Mouse (Mus musculus) intestine, embryonic 14.5 days (tissue): Measurements from ENCODE around the gene Olfr523. TPM values are rescaled to one million over a fixed set of nuclear protein-coding genes. Genes with fewer than 3 reads are reported as not detected.
A peak's percentile ranks its signal among the peaks of the same experiment; 100 is the strongest.

Experiments used
- ATAC-seq: fragments of 200-750 bp; cut with Nextera tagmentation; replicated peaks from 2 replicates; pipeline ENCODE4 v1.8.0; 2017; ENCODE audit warnings: low read depth, moderate number of reproducible peaks, moderate TSS enrichment, moderate library complexity; ENCODE audit not compliant: low FRiP score, low TSS enrichment
- DNase-seq: peaks from one replicate; pipeline ENCODE4 v3.0.0-alpha.2; 2018; ENCODE audit warnings: low spot score
- H3K27ac ChIP-seq: fragments of 300-500 bp; sonication (generic); 2 replicates; pipeline ENCODE4 v1.5.1; 2014; ENCODE audit warnings: low read depth, mild to moderate bottlenecking, control low read depth
- H3K27me3 ChIP-seq: fragments of 300-500 bp; sonication (generic); replicated peaks from 2 replicates; pipeline ENCODE4 v1.6.1; 2014; ENCODE audit warnings: low read length, control low read depth; ENCODE audit not compliant: control insufficient read depth, insufficient read depth
- H3K36me3 ChIP-seq: fragments of 300-500 bp; sonication (generic); 2 replicates; pipeline ENCODE4 v1.6.1; 2014; ENCODE audit warnings: low read length, control low read depth; ENCODE audit not compliant: control insufficient read depth, insufficient read depth
- H3K4me1 ChIP-seq: fragments of 300-500 bp; sonication (generic); replicated peaks from 2 replicates; pipeline ENCODE4 v1.6.1; 2014; ENCODE audit warnings: low read length, control low read depth, mixed read lengths; ENCODE audit not compliant: control insufficient read depth, insufficient read depth
- H3K4me2 ChIP-seq: fragments of 300-500 bp; sonication (generic); 2 replicates; pipeline ENCODE4 v1.6.1; 2014; ENCODE audit warnings: low read length
- H3K4me3 ChIP-seq: fragments of 300-500 bp; sonication (generic); 2 replicates; pipeline ENCODE4 v1.5.1; 2014; ENCODE audit warnings: low read depth, low read length, control low read depth, mixed read lengths
- H3K9ac ChIP-seq: fragments of 300-500 bp; sonication (generic); 2 replicates; pipeline ENCODE4 v1.6.1; 2014; ENCODE audit warnings: mild to moderate bottlenecking, low read length
- H3K9me3 ChIP-seq: fragments of 300-500 bp; sonication (generic); 2 replicates; pipeline ENCODE4 v1.6.1; 2016; ENCODE audit warnings: low read length, control low read depth; ENCODE audit not compliant: control insufficient read depth
- WGBS: fragments of 180-500 bp; shearing (Covaris S2); extraction: QIAGEN DNeasy Blood & Tissue Kit; methylation state at CpG from one replicate; pipeline ENCODE4 v1.1.7; 2014; 5-methylcytosine and 5-hydroxymethylcytosine counted together
- polyA plus RNA-seq: library from polyadenylated mRNA; unstranded; fragments of >200 nt; fragmentation: Nextera tagmentation; extraction: Ambion mirVana; gene quantifications from 2 replicates; pipeline ENCODE4 v1.2.1, GENCODE M21; 2014

Gene Olfr523
- polyA plus RNA-seq, 1 experiment from 2014 or later, result not detected

DNA sequence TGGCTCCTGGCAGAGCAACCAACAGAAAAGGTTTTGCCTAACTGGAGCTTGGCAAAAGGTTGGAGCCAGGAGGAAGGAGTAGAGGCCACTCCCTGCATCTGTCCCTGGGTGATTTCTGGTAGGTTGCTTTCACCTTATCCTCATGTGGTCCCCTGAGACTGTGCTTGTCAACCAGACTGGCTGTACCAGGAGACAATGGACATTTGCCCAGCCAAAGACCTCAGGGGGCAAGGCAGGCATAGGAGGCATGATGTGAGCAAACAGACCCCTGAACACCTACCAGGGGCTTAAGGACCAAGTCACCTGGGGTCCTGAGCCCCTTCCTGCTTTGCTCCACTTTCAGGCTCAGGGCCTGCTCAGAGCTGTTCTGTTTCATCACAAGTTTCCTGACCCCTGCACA is 32.8 kb downstream of the Olfr523 start, which contains the start of gene Olfr524:
Olfr524 (minus strand) TSS at position 101 of the 400 bp plus-strand sequence.
- H3K36me3 ChIP-seq, result no peaks in the 10 kb centered on the region
- 0 out of 2 replicates have a peak, but pooled peaks cover 3% of the 10 kb centered on the region for H3K27me3 ChIP-seq
- H3K27ac ChIP-seq, result no peak within 1 kb of the TSS
- H3K4me3 ChIP-seq, result no peak within 1 kb of the TSS
- no peaks in the 10 kb centered on the region for H3K9me3 ChIP-seq
- no peak within 1 kb of the TSS for H3K9ac ChIP-seq
- DNase-seq, result no peak
- ATAC-seq, result no peak
- no peak within 1 kb of the TSS for H3K4me2 ChIP-seq
- H3K4me1 ChIP-seq, result no peaks in the 10 kb centered on the region

DNA sequence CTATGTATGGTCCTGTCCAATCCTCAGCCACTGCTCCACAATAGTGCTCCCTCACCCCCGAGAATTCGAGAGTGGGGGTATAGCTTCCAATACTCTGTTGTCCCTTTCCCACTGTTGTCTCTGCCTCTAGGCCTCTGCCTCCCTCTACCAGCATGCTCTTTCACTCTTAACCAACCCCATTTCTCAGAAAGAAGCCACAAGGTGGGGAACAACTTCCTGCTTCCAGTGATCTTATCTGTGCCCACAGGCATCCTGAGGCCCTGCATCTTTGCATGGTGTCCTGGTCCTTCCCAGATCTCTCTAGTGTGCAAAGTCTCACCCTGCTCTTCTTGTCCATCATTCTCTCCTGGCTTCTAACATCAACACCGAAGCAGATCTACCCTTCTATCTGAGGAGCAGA is 33.9 kb downstream of the Olfr523 start:
- Histone ChIP-seq H3K27me3 (0 out of 2 replicates have a peak, but pooled peaks cover 3% of the 10 kb centered on the region), H3K9ac (no peak overlapping the region), H3K4me3 (no peak overlapping the region), H3K9me3 (no peaks in the 10 kb centered on the region), H3K4me2 (no peak overlapping the region), H3K4me1 (no peaks in the 10 kb centered on the region), H3K27ac (no peak overlapping the region), H3K36me3 (no peaks in the 10 kb centered on the region)
- ATAC-seq (no peak), DNase-seq (no peak)
- WGBS, result 88% methylated on average over 3 of the region's 3 CpGs

DNA sequence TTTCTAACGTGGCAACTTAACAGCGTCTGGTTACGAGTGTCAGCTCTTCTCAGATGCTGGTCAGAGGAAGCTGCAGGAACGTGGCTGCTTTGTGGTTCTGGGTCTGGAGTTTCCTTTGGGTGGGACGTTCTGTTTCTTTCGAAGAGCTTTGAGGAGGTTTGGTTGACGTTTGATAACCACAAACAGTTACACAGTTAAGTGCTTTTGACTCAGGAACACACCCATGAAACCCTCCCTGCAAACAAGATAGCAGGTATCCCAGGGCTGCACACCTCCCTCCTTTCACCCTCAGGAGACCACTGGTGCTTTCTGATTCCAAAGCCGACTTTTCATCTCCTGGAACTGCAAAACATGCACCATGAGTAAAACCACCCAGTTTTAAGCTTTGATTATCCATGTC is 35.1 kb downstream of the Olfr523 start:
- H3K4me2 ChIP-seq, result no peak overlapping the region
- no peaks in the 10 kb centered on the region for H3K4me1 ChIP-seq
- 70% methylated on average over 8 of the region's 8 CpGs for WGBS
- no peak overlapping the region for H3K27ac ChIP-seq
- DNase-seq (no peak), ATAC-seq (no peak)
- no peak overlapping the region for H3K4me3 ChIP-seq
- no peak overlapping the region for H3K9ac ChIP-seq
- 0 out of 2 replicates have a peak, but pooled peaks cover 3% of the 10 kb centered on the region for H3K27me3 ChIP-seq
- no peaks in the 10 kb centered on the region for H3K9me3 ChIP-seq
- H3K36me3 ChIP-seq, result no peaks in the 10 kb centered on the region

DNA sequence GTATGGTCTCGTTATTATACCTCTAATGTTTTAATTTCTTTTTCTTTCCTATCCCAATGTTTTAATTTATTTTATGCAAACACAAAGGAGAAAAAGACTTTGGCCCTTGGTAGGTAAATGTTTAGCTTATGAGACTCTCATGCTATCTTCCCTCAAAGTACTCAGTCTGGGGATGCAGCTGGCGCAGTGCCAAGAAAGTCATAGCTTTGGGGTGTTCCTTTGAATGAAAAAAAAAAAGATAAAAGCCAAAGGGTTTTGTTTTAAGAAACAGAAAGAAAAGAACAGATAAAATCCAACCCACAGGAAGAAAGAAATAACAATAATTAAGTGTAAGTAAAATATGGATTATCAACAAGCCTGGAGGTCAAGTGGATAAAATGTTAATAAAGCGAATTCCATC is 35.7 kb downstream of the Olfr523 start:
- H3K27me3 ChIP-seq, result 0 out of 2 replicates have a peak, but pooled peaks cover 3% of the 10 kb centered on the region
- no peak overlapping the region for H3K27ac ChIP-seq
- WGBS, result 75% methylated on average over 3 of the region's 3 CpGs
- no peaks in the 10 kb centered on the region for H3K4me1 ChIP-seq
- H3K4me2 ChIP-seq, result no peak overlapping the region
- ATAC-seq (no peak), DNase-seq (no peak)
- H3K36me3 ChIP-seq, result no peaks in the 10 kb centered on the region
- no peak overlapping the region for H3K4me3 ChIP-seq
- no peak overlapping the region for H3K9ac ChIP-seq
- no peaks in the 10 kb centered on the region for H3K9me3 ChIP-seq

DNA sequence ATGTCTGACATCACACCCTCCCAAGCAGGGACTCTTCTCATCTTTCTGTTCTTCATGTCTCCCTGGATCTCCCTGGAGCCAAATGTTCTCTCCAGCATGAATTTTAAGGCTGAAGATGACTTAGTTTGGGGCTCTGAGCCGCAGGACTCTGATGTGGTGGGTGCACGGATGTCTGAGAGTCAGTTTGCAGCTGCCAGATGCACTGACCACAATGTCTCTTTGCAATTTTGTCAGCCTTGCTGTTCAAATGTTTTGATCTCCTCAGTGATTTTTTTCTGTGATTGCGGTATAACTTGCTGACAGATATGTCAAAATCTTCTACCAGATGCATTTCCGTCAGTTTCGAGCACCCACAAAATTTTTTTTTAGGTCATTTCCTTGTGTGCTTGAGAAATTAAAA is 40.8 kb downstream of the Olfr523 start:
- H3K4me3 ChIP-seq, result no peak overlapping the region
- H3K4me2 ChIP-seq, result no peak overlapping the region
- no peaks in the 10 kb centered on the region for H3K36me3 ChIP-seq
- H3K27ac ChIP-seq, result no peak overlapping the region
- H3K27me3 ChIP-seq, result 0 out of 2 replicates have a peak, but pooled peaks cover 3% of the 10 kb centered on the region
- no peaks in the 10 kb centered on the region for H3K9me3 ChIP-seq
- ATAC-seq, result no peak
- WGBS, result 82% methylated on average over 5 of the region's 5 CpGs
- no peaks in the 10 kb centered on the region for H3K4me1 ChIP-seq
- H3K9ac ChIP-seq, result no peak overlapping the region
- DNase-seq, result no peak

DNA sequence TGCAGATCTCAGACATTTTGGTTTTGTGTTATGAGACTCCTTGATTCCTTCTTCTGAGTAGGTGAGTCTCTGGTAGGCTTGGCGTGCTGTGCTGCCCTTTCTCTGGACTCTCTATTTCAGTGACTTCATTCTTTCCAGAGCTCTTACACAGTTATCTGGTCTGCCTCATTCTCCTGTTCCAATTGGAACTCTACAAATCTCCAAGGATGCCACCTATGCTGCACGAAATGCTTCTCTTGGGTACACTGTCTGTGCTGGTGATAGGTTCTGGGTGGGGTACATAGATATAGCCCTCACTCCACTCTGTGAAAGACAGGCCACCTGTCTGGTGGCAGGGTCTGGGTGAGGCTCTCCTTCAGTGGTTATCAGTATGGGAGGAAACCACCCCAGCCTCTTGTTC is 45.0 kb downstream of the Olfr523 start, which contains the start of gene Cd163l1:
Cd163l1 (plus strand) TSS at position 301 of the 400 bp plus-strand sequence.
- DNase-seq, result no peak
- no peaks in the 10 kb centered on the region for H3K27me3 ChIP-seq
- H3K9me3 ChIP-seq, result no peaks in the 10 kb centered on the region
- no peaks in the 10 kb centered on the region for H3K4me1 ChIP-seq
- H3K36me3 ChIP-seq, result no peaks in the 10 kb centered on the region
- H3K4me2 ChIP-seq, result no peak within 1 kb of the TSS
- H3K27ac ChIP-seq, result no peak within 1 kb of the TSS
- ATAC-seq, result no peak
- 84% methylated on average over 2 of the region's 2 CpGs for WGBS
- no peak within 1 kb of the TSS for H3K4me3 ChIP-seq
- no peak within 1 kb of the TSS for H3K9ac ChIP-seq

DNA sequence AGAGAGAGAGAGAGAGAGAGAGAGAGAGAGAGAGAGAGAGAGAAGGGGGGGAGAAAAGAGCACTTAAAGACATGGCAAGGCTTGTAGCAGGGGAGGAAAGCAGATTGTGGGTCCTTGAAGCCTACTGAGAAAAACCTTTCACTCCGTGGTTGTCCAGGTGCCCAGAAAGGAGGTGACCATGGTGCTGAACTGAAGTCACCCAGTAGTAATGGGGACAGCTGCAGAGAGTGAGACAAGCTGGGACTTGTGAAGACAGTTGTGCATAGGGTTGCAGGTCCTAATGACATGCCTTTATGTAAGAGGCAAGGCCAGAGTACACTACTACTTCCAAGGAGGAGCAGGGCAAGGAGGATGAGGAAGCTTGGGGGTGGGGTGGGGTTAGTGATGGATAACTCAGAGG is 46.3 kb downstream of the Olfr523 start:
- Histone ChIP-seq H3K4me3 (no peak overlapping the region), H3K4me1 (no peaks in the 10 kb centered on the region), H3K27me3 (no peaks in the 10 kb centered on the region), H3K27ac (no peak overlapping the region), H3K9me3 (no peaks in the 10 kb centered on the region), H3K36me3 (no peaks in the 10 kb centered on the region), H3K9ac (no peak overlapping the region), H3K4me2 (no peak overlapping the region)
- DNase-seq (peak; percentile 9), ATAC-seq (no peak)
- 11% methylated on average over 1 of the region's 1 CpGs for WGBS

DNA sequence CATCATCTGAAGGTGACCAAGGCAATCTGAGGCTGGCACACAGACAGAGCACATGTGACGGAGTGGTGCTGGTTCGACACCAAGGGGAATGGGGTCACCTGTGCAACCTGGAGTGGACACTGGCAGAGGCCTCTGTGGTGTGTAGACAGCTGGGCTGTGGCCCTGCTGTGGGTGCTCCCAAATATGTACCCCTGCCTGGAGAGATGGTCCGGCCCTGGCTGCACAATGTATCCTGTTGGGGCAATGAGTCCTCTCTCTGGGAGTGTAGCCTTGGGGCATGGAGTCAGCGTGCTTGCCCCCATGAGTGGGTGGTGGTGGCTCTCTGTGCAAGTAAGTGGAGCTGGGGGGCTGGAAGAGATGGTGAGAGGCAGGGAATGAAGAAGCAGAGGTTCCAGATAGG is 47.4 kb downstream of the Olfr523 start:
- no peaks in the 10 kb centered on the region for H3K36me3 ChIP-seq
- no peak for ATAC-seq
- H3K4me2 ChIP-seq, result no peak overlapping the region
- no peak overlapping the region for H3K27ac ChIP-seq
- H3K4me1 ChIP-seq, result no peaks in the 10 kb centered on the region
- no peak overlapping the region for H3K9ac ChIP-seq
- no peak overlapping the region for H3K4me3 ChIP-seq
- WGBS, result 95% methylated on average over 4 of the region's 4 CpGs
- peak; percentile 33 for DNase-seq
- H3K9me3 ChIP-seq, result no peaks in the 10 kb centered on the region
- no peaks in the 10 kb centered on the region for H3K27me3 ChIP-seq

DNA sequence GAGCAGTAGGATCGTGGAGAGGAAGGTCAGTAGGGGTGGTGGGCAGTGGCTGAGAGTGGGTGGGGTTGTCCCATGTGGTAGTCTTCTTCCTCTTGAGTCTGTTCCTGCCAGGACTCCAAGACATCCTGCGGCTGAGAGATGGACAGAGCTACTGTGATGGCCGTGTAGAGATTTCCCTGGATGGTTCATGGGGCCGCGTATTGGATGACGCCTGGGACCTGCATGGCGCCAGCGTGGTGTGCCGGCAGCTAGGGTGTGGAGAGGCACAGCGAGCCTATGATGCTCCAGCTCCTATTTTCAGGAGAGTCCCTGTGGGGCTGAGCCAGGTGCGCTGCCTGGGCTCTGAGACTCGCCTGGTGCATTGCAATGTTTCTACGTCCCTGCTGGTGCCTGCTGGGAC is 51.2 kb downstream of the Olfr523 start:
- no peaks in the 10 kb centered on the region for H3K27me3 ChIP-seq
- H3K4me1 ChIP-seq, result no peaks in the 10 kb centered on the region
- 78% methylated on average over 13 of the region's 13 CpGs for WGBS
- no peak overlapping the region for H3K9ac ChIP-seq
- DNase-seq, result peak; percentile 18
- H3K36me3 ChIP-seq, result no peaks in the 10 kb centered on the region
- no peak for ATAC-seq
- no peak overlapping the region for H3K4me2 ChIP-seq
- no peak overlapping the region for H3K27ac ChIP-seq
- no peak overlapping the region for H3K4me3 ChIP-seq
- H3K9me3 ChIP-seq, result no peaks in the 10 kb centered on the region
